Mouse (Mus musculus): ENCODE data around the gene Ppp4r2. TPM values are rescaled to one million over a fixed set of nuclear protein-coding genes. Genes with fewer than 3 reads are reported as not detected.
"Not testable (repeated sequence)": the region's sequence is repeated elsewhere in the genome, so short reads cannot be mapped to it uniquely, and the experiment has no call there.

Ppp4r2 gene
- total RNA-seq, 2 experiments from 2014 or later, result 57.9 to 61.7 TPM

DNA sequence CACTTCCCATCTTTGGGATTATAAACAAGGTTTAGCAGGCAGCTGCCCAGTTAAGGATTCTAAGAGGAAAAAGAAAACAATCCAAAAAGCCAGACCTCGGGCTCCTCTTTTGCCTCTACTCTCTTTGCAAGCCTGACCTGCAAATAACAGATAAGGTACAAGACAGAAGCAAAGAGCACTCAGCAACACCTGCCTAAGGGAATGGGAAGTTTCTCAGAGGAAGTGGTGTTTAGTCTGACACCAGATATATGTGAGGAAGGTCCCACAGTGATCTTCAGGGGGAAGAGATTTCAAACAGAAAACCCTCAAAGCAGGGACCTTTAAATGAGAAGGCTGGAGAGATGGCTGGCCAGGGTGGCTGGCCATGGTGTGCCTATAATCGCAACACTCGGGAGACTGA lies 2.2 kb upstream of the Ppp4r2 start:
- no peak for DNase-seq

DNA sequence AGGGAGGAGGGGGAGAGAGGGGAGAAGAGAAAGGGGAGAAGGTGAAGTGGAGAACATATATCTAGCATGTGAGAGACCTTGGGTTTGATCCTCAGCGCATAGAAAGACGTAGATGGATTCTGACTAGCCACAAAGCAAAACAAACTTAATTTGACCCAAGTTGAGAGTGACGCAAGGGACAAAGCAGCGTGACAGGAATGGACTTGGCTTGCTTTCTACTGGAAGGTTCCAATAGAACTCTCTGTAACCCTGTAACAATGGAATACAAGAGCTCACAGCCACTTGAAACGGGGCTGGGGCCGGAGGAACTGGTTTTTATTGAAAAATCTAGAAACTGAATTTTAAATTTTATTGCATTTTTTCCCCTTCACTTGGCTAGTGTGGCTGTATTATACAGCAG lies 1.7 kb upstream of the Ppp4r2 start:
- no peak for DNase-seq

DNA sequence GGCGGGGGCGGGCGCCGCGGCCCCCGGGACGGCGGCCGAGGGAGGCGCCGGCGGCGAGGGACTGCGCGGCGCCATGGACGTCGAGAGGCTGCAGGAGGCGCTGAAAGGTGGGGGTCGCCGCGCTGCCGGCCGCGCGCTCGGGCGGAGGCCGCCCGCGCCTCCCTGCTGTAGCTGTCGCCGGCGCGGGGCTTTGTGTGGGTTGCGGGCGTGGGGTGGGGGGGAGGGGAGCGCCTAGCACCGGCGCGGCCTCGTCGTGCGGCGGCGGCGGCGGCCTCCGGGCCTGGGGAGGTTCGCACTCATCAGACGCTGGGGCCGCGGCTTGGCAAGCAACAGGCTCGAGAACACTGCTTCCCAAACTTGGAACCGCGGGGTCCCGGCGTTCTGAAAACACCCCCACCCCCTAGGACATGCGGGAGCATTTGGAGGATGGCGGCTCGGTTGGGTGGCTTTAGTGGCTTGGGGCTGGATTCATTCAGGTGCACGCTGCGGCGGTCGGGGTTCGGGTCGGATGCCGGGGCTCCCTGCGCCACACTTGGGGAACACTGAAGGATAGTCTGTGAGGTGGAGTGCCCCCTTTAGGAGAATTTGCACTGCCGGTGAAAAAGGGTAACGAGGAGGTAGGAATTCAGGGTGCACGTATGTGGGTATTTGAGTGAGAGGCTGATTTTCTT lies 524 bp downstream of the Ppp4r2 start:
- DNase-seq, result peak; percentile 42

DNA sequence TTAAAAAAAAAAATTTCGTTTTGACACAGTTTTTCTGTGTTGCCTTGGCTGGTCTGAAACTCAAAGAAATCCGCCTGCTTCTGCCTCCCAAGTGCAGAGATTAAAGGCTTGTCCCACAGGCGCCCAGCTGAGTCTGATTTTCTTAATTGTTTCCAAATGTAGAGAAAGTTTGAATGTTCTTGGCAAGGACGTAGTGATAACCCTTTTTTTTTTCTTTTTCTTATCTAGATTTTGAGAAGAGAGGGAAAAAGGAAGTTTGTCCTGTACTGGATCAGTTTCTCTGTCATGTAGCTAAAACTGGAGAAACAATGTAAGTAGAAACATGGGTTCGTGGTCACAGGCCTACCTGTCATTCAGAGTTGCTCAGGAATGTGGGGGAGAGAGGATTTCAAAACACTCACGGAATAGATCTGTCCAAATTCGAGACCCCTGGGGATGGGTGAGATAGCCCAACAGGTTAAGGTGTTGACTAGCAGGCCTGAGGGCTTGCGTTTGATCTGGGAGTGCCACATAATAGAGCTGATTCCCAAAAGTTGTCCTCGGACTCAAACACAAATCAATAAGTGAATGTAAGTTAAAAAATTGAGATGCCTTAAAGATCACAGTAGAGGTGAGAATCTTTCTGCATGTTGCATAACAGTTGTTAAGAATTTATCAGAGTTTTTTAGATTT lies 1.2 kb downstream of the Ppp4r2 start:
- DNase-seq, result no peak

DNA sequence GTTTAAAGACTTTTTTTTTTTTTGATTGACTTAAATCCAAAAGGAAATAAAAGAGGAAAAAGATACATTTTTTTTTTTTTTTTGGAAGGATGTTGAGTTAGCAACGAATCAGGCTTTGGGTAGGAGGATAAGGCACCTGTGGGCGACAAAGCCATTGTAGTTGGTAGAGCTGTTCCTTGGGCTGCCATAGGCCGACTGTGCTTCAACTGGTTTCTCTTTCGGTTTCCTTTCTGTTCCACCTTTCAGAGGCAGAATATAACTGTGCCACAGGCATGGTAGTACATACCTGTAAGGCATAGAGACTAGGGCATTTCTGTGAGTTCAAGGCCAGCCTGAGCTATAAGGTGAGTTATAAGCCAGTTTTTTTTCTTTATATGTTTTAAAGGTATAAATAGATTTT lies 11.6 kb downstream of the Ppp4r2 start:
- no peak for DNase-seq

DNA sequence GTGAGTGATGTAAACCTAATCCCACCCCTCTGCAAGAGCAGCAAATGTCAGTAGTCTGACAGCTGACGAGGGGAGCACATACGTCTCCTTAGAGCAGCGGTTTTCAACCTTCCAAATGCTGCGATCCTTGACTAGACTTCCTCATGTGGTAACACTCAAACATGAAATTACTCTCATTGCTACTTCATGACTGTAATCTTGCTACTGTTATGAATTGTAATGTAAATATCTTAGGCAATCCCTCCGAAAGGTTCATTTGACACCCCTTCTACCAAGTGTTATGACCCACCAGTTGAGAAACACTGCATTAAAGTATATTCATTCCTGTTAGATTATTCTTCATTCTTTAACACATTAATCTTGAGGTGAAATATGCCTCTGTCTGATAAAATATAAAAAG lies 13.8 kb downstream of the Ppp4r2 start:
- DNase-seq, result no peak

DNA sequence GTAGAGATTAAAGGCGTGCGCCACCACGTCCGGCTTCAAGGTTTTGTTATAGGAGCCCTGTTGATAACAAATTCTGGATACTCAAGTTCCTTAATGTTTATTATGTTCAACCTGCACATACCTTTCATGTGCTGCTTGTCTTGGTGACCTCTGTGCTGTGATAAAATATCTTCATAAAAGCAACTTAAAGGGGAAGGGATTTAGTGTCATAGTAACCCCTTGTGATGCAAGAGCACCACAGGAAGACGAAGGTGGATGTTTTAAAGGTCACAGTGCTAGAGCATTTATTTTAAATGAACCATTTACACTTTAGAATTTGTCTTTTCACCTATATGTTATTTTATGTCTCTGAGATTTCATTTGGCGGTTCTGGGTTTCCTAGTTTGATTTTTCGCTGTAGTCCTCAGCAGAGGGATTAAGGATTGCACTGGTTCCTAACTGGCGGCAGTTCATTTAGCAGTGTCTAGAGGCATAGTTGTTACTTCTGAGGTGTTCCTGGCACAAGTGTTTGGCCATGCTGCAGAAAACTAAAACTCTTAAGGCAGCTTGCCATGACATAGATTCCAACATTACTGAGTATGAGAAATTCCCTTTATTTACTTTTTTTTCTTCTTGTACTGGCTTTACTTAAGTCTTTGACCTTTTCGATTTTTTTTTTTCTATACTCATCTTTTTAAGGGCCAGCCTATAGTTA lies 15.4 kb downstream of the Ppp4r2 start:
- no peak for DNase-seq

DNA sequence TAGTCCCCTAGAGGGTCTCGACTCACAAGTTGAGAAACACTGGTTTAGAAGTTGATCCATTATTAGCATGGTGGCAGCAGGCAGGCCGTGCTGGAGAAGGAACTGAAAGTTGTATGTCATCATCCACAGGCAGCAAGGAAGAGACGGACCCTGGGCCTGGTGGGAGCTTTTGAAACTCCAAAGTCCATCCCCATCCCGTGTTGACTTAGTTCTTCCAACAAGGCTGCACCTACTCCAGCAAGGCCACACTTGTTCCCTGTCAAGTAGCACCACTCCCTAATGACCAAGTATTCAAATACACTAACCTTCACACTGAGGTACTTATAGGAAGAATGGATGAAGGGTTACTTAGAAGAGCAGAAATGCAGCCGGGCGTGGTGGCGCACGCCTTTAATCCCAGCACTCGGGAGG lies 17.3 kb downstream of the Ppp4r2 start:
- DNase-seq, result no peak

DNA sequence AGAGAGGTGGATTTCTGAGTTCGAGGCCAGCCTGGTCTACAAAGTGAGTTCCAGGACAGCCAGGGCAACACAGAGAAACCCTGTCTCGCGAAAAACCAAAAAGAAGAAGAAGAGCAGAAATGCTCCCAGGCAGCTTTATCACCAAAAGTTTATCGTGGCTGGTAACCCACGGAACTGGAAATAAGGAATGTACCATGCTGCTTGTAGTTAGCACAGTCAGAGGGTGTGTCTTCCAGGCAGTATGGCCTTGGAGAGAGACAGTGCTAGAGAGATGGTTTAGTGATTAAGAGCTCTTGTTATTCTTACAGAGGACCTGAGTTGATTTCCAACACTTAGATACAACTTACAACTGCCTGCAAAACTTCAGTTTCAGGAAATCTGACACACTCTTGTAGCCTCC lies 17.7 kb downstream of the Ppp4r2 start:
- no peak for DNase-seq

DNA sequence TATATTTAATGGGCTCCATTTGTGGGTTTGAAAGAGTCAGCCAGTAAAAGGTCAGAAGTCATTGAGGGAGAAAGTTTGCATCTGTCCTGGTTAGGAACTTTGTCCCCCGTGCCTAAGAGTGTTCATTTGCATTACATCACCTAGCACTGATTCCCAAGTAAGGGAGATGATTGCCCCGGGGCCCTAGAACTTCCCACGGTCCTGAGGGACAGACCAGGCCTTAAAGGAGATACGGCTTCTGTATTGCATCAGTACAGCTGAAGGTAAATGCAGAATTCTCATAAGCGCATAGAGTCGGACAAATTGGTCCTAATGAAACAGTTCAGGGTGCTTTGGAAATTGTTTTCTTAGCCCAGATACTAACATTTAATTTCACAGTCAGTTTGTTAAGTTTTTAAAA lies 31.9 kb downstream of the Ppp4r2 start:
- DNase-seq, result no peak

DNA sequence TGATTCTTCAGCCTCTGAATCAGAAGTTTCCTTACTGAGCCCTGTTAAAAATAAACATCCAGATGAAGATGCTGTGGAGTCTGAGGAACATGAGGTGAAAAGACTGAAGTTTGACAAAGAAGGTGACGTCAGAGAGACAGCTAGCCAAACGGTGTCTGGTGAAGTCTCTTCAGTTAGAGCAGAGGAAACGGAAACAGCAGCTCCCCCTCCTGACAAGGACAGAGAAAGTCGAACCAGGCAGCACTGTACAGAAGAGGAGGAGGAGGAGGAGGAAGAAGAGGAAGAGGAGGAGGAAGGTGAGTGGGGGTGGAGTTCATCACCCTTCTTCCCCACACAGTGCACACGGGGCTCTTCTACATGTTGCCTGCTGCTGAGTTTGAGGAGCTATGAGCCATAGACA lies 32.4 kb downstream of the Ppp4r2 start:
- not testable (repeated sequence) for DNase-seq

DNA sequence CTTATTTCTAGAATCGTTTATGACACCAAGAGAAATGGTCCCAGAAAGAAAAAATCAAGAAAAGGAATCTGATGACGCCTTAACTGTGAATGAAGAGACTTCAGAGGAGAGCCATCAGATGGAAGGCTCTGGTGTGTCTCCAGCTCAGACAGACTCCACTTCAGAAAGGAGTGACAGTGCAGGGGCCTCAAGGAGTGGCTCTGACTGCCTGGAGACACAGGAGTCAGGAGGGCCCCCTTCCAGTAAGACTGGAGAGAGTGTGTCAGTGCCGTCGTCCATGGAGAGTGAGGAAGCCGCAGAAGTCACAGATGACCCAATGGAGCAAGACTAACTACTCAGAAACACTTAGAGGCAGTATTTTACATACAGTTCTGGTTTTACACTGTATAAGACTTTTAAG lies 32.8 kb downstream of the Ppp4r2 start:
- not testable (repeated sequence) for DNase-seq

DNA sequence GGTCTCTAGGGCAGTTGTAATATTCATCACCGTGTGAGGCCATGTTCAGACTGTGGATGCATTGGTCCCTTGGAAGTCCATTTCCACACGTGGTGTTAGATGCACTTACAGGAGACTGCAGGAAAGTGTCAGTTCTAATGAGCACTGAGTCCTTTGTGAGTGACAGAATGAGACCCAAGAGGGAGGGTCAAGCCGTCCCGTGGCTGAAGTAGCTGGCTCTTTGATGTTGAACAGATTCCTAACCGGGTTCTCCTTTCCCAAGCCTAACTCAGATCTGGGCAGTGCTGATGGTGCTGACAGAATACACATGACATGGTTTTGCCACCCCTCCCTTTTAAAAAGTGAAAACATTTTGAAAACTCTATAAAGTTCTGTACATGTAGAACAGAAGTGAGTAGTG lies 35.4 kb downstream of the Ppp4r2 start:
- DNase-seq, result no peak

DNA sequence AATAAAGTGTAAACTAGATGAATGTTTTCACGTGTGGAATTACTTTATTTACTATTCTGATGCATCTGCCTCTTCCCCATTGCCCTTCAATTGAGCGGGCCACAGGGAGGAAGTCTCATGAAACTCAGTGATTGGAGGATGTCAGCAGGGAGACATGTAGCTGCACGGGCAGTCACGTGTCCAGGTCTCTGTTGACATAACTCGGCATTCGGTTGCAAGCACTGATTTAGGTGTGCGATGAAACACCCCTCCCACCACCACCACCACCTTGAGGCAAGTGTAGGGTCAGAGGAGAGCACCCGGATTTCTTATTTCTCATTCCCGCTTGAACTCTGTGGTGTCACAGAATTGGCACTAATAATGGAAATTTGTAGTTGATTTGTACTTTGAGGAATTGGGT lies 36.5 kb downstream of the Ppp4r2 start:
- no peak for DNase-seq

DNA sequence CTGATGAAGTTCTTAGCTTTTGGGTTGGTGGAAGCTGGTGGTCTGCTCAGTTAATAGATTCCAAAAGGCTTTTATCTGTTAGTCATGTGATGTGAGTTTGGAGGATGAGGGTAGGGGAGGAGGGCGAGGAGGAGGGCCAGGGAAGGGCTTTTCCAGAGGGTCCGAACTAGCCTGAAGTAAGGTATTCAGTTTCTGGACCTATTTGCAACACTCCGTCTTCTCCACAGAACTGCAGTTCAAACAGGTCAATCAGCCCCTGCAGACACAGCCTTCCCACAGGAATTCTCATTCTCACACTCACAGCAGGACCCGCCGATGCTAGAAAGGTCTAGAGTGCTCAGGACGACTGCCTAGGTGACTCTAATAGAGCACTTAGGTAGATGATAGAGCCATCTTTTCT lies 39.8 kb downstream of the Ppp4r2 start:
- no peak for DNase-seq

DNA sequence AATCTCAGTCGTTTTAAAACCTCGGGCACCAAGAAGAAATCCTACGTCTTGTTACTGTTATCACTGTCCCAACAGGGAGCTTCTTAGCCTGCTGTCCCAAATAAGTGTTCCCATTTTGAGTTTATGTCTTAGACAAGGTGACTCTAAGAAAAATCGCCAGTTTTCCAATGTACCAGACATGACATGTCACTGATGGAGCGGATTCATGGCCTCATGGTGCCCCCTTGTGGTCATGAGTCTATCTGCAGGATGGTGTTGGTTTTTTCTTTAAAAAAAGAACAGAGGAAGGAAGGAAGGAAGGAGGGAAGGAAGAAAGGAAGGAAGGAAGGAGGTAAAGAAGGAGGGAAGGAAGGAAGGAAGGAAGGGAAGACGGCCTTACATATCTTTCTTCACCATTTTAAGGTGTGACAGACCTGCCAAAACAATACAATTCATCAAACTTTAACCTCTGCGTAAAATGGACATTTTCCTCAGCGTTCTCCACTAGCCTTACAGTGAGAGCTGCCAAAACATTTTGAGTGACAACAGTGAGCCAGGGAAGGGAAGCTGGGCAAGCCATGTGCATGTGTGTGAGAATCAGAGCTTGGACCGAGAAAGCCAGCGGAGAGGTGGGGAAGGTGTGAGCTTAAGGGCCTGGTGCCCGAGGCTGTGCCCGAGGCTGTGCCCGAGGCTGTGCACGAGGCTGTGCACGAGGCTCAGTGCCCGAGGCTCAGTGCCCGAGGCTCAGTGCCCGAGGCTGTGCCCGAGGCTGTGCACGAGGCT lies 42.6 kb downstream of the Ppp4r2 start:
- peak; percentile 62 for DNase-seq

DNA sequence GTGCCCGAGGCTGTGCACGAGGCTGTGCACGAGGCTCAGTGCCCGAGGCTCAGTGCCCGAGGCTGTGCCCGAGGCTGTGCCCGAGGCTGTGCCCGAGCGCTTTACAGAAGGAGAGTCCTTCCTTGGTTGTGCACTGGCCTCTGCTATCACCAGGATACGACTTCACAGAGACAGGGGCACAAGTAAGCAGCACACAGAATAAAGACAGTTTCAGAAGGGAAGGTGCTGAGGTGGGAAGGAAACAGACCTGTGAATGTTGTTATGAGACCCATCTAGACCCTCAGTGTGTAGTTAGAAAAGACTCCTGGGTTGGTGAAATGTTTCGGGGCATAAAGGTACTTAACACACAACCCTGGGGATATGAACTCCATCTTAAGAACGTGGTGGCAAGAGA lies 43.2 kb downstream of the Ppp4r2 start:
- DNase-seq, result no peak

DNA sequence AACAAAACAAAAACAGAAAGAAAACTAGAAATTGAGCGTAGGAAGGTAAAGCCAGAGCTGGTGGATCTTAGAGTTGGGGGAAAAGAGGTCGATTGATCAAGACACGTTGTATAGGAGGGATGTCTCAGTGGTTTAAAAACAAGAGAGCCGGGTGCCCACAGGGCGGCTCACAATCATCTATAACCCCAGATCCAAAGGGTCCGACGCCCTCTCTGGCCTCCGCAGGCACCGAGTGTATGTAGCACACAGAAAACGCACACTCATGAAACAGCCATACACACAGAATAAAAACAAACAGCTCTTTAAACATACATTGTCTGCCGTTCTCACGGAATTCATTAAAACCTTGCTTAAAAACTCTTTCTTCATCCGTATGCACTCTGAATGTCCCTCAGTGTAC lies 45.1 kb downstream of the Ppp4r2 start:
- no peak for DNase-seq

DNA sequence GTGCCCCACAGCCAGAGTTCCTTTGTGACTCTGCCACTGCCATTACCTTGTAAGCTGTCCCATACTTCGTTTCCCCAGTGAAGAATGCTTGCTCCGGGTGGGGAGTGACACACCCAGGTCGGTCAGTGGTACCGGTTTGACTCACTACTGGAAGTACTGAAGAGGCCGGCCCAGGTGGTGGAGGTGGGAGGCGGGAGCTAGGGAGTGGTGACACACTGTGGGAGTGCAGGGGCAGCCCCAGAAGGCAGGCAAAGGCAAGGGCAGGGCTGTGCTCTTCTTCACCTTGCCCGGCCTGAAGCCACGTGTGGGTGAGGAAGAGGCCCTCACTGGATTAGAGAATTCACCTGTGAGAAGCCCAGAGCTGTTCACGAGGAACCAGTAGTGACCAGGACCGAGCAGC lies 46.2 kb downstream of the Ppp4r2 start:
- no peak for DNase-seq

DNA sequence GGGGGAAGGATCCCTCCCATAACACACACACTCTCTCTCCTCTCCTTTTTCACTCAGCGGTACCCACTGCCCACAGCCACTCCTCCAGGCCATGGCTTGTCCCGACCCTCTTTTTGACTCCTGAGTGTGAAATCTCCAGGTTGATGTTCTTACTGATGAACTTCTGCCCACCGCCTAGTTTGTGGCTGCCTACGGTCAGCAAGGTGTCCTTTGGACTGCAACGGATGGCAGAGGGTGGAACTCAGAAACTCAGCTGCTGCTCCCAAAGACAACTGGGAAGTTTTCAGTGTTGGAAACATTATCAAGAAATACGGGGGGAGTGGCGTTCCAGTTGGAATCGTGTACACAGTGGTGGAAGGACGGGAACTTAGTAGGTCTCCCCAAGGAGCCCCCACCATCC lies 48.2 kb downstream of the Ppp4r2 start:
- DNase-seq, result no peak

DNA sequence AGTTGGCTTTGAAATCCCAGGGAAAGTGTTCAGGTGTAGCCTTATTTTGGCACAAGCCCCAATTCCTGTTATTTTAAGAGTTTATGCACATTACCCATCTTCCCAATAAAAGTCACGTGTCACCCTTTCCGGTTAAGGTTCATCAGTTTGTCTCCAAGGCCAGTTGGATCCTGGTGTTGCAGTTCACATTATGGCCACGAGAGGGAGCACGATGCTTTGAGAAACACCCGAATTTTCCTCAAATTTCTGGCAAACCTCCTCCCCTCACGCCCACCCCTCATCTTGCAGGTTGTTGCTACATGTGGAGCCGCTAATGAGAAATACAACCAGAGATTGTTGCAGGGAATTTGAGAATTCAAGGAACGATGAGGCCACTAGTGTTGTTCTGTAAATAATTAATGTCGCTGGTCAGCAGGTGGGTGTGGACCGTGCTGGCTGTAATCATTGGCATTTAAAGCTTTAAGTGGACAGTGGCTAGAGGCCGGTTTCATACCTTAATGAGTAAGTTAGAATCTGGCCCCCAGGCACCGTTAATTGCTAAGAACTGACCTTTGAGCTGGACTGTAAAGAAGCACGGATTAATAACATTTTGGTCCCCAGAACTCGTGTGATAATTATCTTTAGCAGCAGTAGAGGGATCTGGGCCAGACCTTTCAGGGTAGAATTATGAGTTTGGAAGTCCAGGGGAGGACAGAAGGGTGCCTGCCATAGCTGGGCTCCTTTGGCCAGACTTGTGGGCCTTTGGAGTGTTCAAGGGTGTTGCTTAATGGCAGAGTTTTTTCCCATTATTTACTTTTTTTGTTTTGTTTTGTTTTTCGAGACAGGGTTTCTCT lies 49.2 kb downstream of the Ppp4r2 start:
- peak; percentile 75 for DNase-seq

DNA sequence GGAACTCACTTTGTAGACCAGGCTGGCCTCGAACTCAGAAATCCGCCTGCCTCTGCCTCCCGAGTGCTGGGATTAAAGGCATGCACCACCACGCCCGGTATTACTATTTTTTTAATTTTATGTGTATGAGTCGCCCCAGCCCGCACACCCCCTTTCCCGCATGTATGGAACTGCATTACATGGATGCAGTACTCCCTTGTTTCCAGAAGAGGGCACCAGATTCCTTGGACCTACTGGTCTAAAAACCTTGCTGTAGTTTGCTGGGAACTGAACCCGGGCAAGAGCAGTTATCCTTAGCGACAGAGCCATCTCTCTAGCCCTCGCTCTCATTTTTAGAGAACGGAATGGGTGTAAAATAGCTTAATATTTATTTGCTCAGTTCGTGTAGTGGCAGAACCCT lies 49.8 kb downstream of the Ppp4r2 start:
- DNase-seq, result no peak
